Mouse (Mus musculus) urinary bladder, postnatal 4 days (tissue): Measurements from ENCODE around the gene Ngfr.

Experiments used
- DNase-seq, 2 experiments: peaks; one replicate each; pipeline ENCODE4 v3.0.0; 2021 to 2022; ENCODE audit warnings: low spot score in 2 of 2

Gene Ngfr

DNA sequence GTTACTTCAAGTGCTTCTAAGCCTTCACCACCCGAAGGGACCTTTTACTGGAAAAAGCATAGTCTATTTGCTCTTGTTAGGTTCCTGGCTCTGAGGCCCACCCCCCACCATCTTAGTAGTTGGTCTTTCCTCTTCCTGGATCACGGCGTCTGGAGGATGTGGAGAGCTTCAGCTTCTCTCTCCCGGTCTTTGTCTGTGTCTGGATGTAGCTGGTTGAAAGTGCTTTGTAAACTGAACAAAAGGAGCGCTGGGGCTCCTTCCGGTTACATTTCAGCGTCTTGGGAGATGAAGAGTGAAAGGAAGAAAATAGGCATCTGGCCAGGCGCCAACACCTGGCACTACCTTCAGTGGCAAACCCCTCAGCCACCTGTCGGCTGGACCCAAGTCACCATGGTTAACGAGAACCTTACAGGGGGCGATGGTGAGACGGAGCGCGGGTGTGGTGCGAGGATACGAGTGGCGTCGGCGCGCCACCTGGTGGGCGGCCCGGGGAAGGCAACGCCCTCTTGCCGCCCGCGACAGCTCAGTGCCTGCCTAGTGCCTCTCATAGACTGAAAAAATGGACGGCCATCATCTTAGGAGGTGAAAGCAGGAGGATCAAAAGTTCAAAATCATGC, 67.0 kb downstream of the Ngfr start:
- DNase-seq: peak; percentile 77 to 90

DNA sequence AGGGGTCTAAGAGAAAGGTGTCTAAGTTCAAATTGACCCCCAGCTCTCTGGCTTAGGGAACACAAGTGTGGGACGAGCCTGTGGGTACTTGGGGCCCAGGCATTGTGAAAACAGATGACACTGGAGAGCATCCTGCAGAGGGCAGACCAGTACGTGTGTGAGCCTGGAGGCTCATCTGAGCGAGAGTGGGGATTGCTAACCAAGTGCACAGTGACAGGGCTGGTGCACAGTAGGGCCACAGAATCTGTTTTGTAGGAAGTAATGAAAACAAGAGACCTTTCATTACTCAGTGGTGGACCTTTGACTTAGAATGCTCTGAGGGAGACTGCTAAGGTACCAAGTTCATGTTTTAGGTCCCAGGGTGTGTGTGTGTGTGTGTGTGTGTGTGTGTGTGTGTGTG, 67.5 kb downstream of the Ngfr start:
- DNase-seq: no peak

DNA sequence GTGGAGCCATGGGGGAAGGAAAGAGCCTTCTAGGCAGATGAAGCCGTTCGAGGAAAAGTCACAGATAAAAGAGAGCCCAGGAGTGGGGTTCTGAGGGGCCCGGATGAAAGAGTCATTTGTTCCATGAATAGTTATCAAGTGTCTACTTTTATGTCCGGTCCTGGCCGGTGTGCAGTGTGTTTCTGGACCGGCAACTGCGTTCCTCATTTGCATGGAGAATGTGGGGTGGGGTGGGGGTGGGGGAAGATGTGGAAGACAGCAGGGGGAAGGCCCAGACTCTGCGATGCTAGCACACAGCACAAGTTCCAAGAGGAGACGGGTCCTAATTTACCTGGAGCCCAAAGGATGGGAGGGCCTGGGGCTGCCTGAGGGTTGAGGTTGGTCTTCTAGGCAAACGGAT, 68.2 kb downstream of the Ngfr start:
- no peak for DNase-seq
